Mouse (Mus musculus) intestine, postnatal 0 days (tissue): ENCODE data around the gene Gm44502. TPM values are rescaled to one million over a fixed set of nuclear protein-coding genes. Genes with fewer than 3 reads are reported as not detected.
A peak's percentile ranks its signal among the peaks of the same experiment; 100 is the strongest.

Experiments
- ATAC-seq: fragments of 200-750 bp; cut with Nextera tagmentation; 2 replicates; pipeline ENCODE4 v1.8.0; 2017; ENCODE audit warnings: mild to moderate bottlenecking, moderate TSS enrichment, moderate library complexity
- H3K27ac ChIP-seq: fragments of 300-500 bp; sonication (generic); 2 replicates; pipeline ENCODE4 v1.5.1; 2014; ENCODE audit warnings: mild to moderate bottlenecking, low read depth, low read length, moderate library complexity
- H3K27me3 ChIP-seq: fragments of 300-500 bp; sonication (generic); replicated peaks from 2 replicates; pipeline ENCODE4 v1.6.1; 2014; ENCODE audit warnings: low read length, mixed read lengths; ENCODE audit not compliant: control insufficient read depth, insufficient read depth
- H3K36me3 ChIP-seq: fragments of 300-500 bp; sonication (generic); 2 replicates; pipeline ENCODE4 v1.6.1; 2014; ENCODE audit warnings: mild to moderate bottlenecking, moderate library complexity; ENCODE audit not compliant: control insufficient read depth, insufficient read depth
- H3K4me1 ChIP-seq: fragments of 300-500 bp; sonication (generic); replicated peaks from 2 replicates; pipeline ENCODE4 v1.6.1; 2014; ENCODE audit warnings: antibody characterized with exemption, low read length, mixed read lengths; ENCODE audit not compliant: control insufficient read depth, insufficient read depth
- H3K4me2 ChIP-seq: fragments of 300-500 bp; sonication (generic); replicated peaks from 2 replicates; pipeline ENCODE4 v1.6.1; 2014; ENCODE audit warnings: low read depth, mild to moderate bottlenecking, moderate library complexity
- H3K4me3 ChIP-seq: fragments of 300-500 bp; sonication (generic); 2 replicates; pipeline ENCODE4 v1.5.1; 2014; ENCODE audit warnings: low read depth, low read length
- H3K9ac ChIP-seq: fragments of 300-500 bp; sonication (generic); 2 replicates; pipeline ENCODE4 v1.6.1; 2014; ENCODE audit warnings: mild to moderate bottlenecking, low read depth, low read length
- H3K9me3 ChIP-seq: fragments of 300-500 bp; sonication (generic); 2 replicates; pipeline ENCODE4 v1.6.1; 2016; ENCODE audit warnings: mixed run types; ENCODE audit not compliant: control insufficient read depth
- CTCF ChIP-seq: sonication (generic); IDR thresholded peaks from 2 replicates; pipeline ENCODE4 v1.5.1; 2016; ENCODE audit warnings: low read depth, mild to moderate bottlenecking, control low read depth, antibody characterized with exemption, moderate library complexity
- WGBS: fragments of 180-500 bp; shearing (Covaris S2); extraction: QIAGEN DNeasy Blood & Tissue Kit; methylation state at CpG from one replicate; pipeline ENCODE4 v1.1.7; 2014; 5-methylcytosine and 5-hydroxymethylcytosine counted together
- polyA plus RNA-seq: library from polyadenylated mRNA; unstranded; fragments of >200 nt; fragmentation: Nextera tagmentation; extraction: Ambion mirVana; gene quantifications from 2 replicates; pipeline ENCODE4 v1.2.1, GENCODE M21; 2015

The Gm44502 gene
- polyA plus RNA-seq, 1 experiment from 2014 or later: not detected

DNA sequence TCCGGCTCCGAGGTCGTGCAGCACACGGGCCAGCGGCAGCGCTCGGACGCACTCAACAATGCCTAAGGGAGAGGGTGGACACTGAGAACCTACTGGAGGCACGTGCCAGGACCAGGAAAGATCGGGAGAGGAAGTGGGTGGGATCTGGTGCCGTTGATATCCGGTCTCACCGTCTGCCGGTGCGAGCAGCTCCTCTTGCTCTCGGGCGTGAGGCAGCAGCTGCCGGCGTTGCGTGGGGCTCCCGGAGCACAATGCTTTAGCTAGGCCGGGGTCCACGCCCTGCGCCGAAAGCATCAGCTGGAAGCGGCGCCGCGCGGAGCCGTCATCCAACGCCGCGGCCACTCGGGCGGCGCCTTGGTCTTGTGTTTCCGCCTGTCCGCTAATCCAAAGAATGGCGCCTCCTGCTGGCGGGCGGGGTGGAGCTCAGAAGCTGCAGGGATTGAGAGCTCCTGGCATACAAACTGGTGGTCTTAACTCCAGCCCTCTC lies 55.7 kb downstream of the Gm44502 start, which contains the start of gene Sco2:
Gene Sco2, minus strand, starts transcription at position 85 of the 487 bp plus-strand sequence.
- peak within 1 kb of the TSS; percentile 68 for H3K4me3 ChIP-seq
- peak within 1 kb of the TSS; percentile 89 for H3K4me2 ChIP-seq
- H3K27me3 ChIP-seq: peaks cover 29% of the 10 kb centered on the region
- peaks cover 7% of the 10 kb centered on the region for H3K4me1 ChIP-seq
- peak; percentile 78 for ATAC-seq
- no peaks in the 10 kb centered on the region for H3K9me3 ChIP-seq
- TF ChIP-seq CTCF: peak; percentile 92
- H3K27ac ChIP-seq: peak within 1 kb of the TSS; percentile 93
- H3K36me3 ChIP-seq: peaks cover 35% of the 10 kb centered on the region
- WGBS: under 1% methylated on average over 42 of the region's 42 CpGs
- H3K9ac ChIP-seq: peak within 1 kb of the TSS; percentile 72

DNA sequence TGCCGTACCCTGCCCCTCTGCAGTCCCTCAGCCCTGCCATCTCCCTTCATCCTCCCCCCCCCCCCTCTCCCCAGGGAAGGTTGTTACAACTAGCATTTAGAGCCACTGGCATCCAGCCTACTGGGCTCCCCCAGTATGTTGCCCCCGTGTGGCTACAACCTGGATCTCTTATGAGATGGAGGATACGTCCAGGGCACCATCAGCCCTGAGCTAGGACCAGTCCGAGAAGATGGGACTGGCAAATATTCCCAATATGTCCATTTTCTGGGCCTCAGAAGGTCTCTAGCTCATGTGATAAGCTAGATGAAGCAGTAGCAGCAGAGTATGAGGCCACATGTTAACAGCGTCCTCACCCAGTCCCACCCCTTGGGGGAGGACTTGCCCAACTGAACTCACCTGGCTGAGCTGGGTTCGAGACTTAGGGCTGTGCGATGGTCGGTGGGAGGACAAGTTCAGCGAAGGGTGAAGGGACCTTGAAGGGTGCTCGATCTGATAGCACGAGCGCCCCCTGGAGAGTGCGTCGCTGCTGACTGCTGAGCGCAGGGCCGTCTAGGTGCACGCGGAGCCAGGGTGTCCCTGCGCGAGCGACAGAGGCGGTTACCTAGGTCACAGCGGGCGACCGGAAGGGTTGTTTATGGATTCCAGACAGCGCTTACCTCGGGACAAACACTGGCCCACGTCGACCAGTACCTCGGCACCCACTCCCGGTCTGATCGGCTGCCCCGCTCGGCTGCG lies 56.3 kb downstream of the Gm44502 start:
- Histone ChIP-seq H3K36me3 (peaks cover 41% of the 10 kb centered on the region), H3K4me2 (peak overlapping the region; percentile 89), H3K9me3 (no peaks in the 10 kb centered on the region), H3K9ac (peak overlapping the region; percentile 72), H3K4me3 (peak overlapping the region; percentile 68), H3K4me1 (peaks cover 3% of the 10 kb centered on the region; the same call in 1 of the 2 replicates), H3K27ac (peak overlapping the region; percentile 93), H3K27me3 (peaks cover 22% of the 10 kb centered on the region)
- peak; percentile 77 for TF ChIP-seq CTCF
- 1% methylated on average over 35 of the region's 35 CpGs for WGBS
- ATAC-seq: peak; percentile 83

DNA sequence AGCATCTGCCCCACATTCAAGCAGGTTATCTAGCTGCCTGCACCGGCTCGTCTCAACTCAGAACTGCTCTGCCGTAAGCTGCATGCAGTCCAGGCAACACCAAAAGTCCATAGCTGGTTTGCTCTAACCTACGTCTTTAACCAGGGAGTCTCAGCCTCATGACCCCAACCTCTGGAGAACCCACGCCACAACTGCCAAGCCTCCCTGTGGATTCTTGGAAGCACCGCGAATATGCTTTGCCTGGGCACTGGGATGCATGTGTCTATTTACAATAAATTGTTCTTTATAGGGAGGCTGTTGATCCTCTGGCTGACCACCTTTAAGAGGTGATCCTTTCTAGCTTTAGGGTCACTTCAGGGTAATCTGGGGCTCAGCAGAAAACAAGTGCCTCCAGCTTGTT lies 57.0 kb downstream of the Gm44502 start:
- no peak for TF ChIP-seq CTCF
- no peak for ATAC-seq
- WGBS: 76% methylated on average over 7 of the region's 7 CpGs
- H3K36me3 ChIP-seq: peaks cover 48% of the 10 kb centered on the region
- peaks cover 16% of the 10 kb centered on the region for H3K27me3 ChIP-seq
- H3K4me1 ChIP-seq: peaks cover 3% of the 10 kb centered on the region; the same call in 1 of the 2 replicates
- H3K9me3 ChIP-seq: no peaks in the 10 kb centered on the region
- peak overlapping the region; percentile 89 for H3K4me2 ChIP-seq
- H3K9ac ChIP-seq: no peak overlapping the region
- H3K27ac ChIP-seq: peak overlapping the region; percentile 93; the same call in 1 of the 2 replicates
- peak overlapping the region; percentile 68; the same call in 1 of the 2 replicates for H3K4me3 ChIP-seq

DNA sequence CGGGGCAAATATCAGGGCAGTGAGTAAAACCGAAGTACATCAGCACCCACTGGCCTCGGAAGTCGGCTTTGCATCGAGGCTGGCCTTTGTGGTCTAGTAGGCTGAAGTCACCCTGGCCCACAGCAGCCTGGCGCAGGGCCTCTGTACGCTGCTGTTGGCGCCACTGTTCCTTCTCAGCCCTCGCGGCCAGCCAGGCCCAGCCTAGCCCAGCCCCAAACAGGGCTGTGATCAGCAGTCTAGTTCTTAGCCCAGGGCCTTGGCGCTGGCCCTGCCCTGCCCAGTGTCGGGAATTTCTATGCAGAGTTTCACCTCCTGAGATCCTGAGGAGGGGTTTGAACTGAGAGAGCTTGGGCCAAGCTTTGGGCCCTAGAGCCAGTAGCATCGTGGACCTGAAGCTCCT lies 57.4 kb downstream of the Gm44502 start:
- H3K36me3 ChIP-seq: peaks cover 52% of the 10 kb centered on the region
- H3K27me3 ChIP-seq: peaks cover 11% of the 10 kb centered on the region; the same call in 1 of the 2 replicates
- H3K27ac ChIP-seq: no peak overlapping the region
- WGBS: 80% methylated on average over 13 of the region's 13 CpGs
- H3K9me3 ChIP-seq: no peaks in the 10 kb centered on the region
- H3K4me3 ChIP-seq: no peak overlapping the region
- H3K4me2 ChIP-seq: no peak overlapping the region
- H3K9ac ChIP-seq: no peak overlapping the region
- ATAC-seq: no peak
- peaks cover 3% of the 10 kb centered on the region; the same call in 1 of the 2 replicates for H3K4me1 ChIP-seq
- TF ChIP-seq CTCF: no peak

Other genes starting within 250 kb of the Gm44502 start
- 71.5 and 74.0 TPM in 2 replicates for gene Plxnb2, start 248.9 kb downstream of the Gm44502 start, polyA plus RNA-seq
- 3.2 and 3.4 TPM in 2 replicates for gene Dennd6b, start 233.2 kb downstream of the Gm44502 start, polyA plus RNA-seq
- gene Ppp6r2, start 218.1 kb downstream of the Gm44502 start, polyA plus RNA-seq: 17.7 and 21.3 TPM in 2 replicates
- gene Sbf1, start 114.4 kb downstream of the Gm44502 start, polyA plus RNA-seq: 22.2 and 24.2 TPM in 2 replicates
- 0.14 TPM in 1 of 2 replicates, not detected in the other for gene Adm2, start 107.0 kb downstream of the Gm44502 start, polyA plus RNA-seq
- gene Miox, start 95.3 kb downstream of the Gm44502 start, polyA plus RNA-seq: not detected in 2 replicates
- gene Lmf2, start 74.0 kb downstream of the Gm44502 start, polyA plus RNA-seq: 19.1 and 20.5 TPM in 2 replicates
- 55.2 and 65.2 TPM in 2 replicates for gene Ncaph2, start 74.0 kb downstream of the Gm44502 start, polyA plus RNA-seq
- 14.6 and 18.0 TPM in 2 replicates for gene Sco2, start 55.9 kb downstream of the Gm44502 start, polyA plus RNA-seq
- gene Tymp, start 52.7 kb downstream of the Gm44502 start, polyA plus RNA-seq: 3.6 and 4.8 TPM in 2 replicates
- 2.1 and 3.2 TPM in 2 replicates for gene Odf3b, start 50.4 kb downstream of the Gm44502 start, polyA plus RNA-seq
- not detected in 2 replicates for gene Klhdc7b, start 44.8 kb downstream of the Gm44502 start, polyA plus RNA-seq
- 3.4 and 5.0 TPM in 2 replicates for gene Syce3, start 19.2 kb downstream of the Gm44502 start, polyA plus RNA-seq
- gene Cpt1b, start 3.8 kb downstream of the Gm44502 start, polyA plus RNA-seq: 0.43 and 0.46 TPM in 2 replicates
- 1.1 and 1.3 TPM in 2 replicates for gene C730034F03Rik, start 107 bp downstream of the Gm44502 start, polyA plus RNA-seq
- 85.8 and 92.3 TPM in 2 replicates for gene Chkb, start 212 bp upstream of the Gm44502 start, polyA plus RNA-seq
- 1.9 and 2.0 TPM in 2 replicates for gene Mapk8ip2, start 24.2 kb upstream of the Gm44502 start, polyA plus RNA-seq
- 32.0 and 36.2 TPM in 2 replicates for gene Arsa, start 47.7 kb upstream of the Gm44502 start, polyA plus RNA-seq
- 0.51 and 0.73 TPM in 2 replicates for gene Shank3, start 69.9 kb upstream of the Gm44502 start, polyA plus RNA-seq
- 0.10 and 0.14 TPM in 2 replicates for gene Acr, start 138.6 kb upstream of the Gm44502 start, polyA plus RNA-seq
- gene Rabl2, start 162.2 kb upstream of the Gm44502 start, polyA plus RNA-seq: 7.1 and 7.6 TPM in 2 replicates